Mouse (Mus musculus): ENCODE results near the gene Zkscan17. TPM values are rescaled to one million over a fixed set of nuclear protein-coding genes. Genes with fewer than 3 reads are reported as not detected.

Gene Zkscan17
- polyA plus RNA-seq, 1 experiment, result 52.5 TPM

DNA sequence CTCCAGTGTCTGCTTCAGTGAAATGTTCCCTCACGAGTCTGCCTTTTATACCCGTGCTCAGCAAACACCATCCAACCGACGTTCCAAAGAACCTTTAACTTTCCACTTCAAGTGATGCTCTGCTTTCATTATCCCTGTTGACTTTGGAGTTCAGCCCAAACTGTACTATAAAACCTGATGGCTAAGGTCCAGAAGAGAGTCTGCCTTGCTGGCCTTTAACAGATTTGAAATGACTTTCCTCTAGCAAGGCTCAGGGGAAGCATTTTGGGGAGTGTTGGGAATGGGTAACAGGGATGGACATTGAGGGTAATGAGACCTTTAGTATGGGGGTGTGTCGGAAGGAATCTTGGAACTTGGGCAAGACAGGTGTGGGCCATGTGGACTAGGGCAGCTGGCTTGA lies 3.7 kb upstream of the Zkscan17 start:
- H3K36me3 ChIP-seq (ENCODE audit: control insufficient read depth, insufficient read depth, low read length, poor library complexity, severe bottlenecking), result no peaks in the 10 kb centered on the region
- TF ChIP-seq EP300 (IDR thresholded peaks at IDR 0.05; ENCODE audit: insufficient read depth, low read depth, low read length), result no peak
- no peak for TF ChIP-seq CTCF (IDR thresholded peaks at IDR 0.05; ENCODE audit: low read depth, low read length)
- no peak for TF ChIP-seq POLR2A (IDR thresholded peaks at IDR 0.05; ENCODE audit: insufficient read depth, low read length)
- no peak overlapping the region for H3K27ac ChIP-seq (ENCODE audit: insufficient read depth, low read length)
- no peak overlapping the region for H3K4me3 ChIP-seq (ENCODE audit: low read depth, low read length)
- no peaks in the 10 kb centered on the region for H3K27me3 ChIP-seq (ENCODE audit: control insufficient read depth, insufficient read depth, low read length, poor library complexity, severe bottlenecking)
- H3K9ac ChIP-seq (ENCODE audit: low read depth, poor library complexity, severe bottlenecking), result no peak overlapping the region
- H3K4me1 ChIP-seq (ENCODE audit: control insufficient read depth, insufficient read depth, low read length), result no peaks in the 10 kb centered on the region
- no peaks in the 10 kb centered on the region for H3K9me3 ChIP-seq (replicated peaks; ENCODE audit: control insufficient read depth, insufficient read depth, low read length, poor library complexity, severe bottlenecking)

DNA sequence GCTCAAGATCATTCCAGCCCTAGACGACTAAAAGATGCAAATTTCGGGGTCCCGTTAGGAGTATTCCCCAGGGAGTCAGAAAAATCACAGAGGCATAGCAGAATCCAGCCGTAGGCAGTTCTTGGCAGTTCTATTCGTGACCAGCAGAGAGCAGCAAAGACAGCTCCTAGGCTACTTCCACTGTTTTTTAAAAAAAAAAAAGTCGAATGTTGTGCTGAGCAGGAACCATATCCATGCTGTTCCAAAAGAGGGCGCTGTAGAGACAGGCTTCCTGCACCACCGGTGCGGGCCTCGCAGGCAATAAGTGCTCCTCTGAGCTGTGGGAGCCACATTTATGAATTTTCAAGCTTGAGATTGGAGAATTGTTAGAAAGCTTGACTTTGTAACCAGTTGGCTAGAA lies 1.3 kb downstream of the Zkscan17 start:
- H3K9ac ChIP-seq (ENCODE audit: low read depth, poor library complexity, severe bottlenecking), result peak overlapping the region; percentile 41; the same call in 1 of the 2 replicates
- TF ChIP-seq EP300 (IDR thresholded peaks at IDR 0.05; ENCODE audit: insufficient read depth, low read depth, low read length) (no peak), CTCF (IDR thresholded peaks at IDR 0.05; ENCODE audit: low read depth, low read length) (peak; percentile 73), POLR2A (IDR thresholded peaks at IDR 0.05; ENCODE audit: insufficient read depth, low read length) (no peak)

DNA sequence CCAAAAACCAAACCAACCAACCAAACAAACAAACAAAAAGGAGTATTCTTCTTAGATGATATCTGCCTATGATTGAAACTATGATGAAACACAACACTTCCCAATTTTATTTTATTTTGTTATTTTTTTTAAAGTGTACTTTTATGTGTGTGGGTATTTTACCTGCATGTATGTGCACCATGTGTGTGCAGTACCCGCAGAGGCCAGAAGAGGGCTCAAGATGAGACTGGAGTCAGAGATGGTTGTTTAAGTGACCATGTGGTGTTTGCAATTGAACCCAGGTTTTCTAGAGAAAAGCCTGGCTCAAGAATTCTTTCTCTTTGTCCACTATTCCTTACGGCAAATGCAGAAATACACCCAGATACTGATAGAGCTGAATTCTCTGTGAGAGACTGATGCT lies 2.4 kb downstream of the Zkscan17 start:
- Histone ChIP-seq H3K27ac (ENCODE audit: insufficient read depth, low read length) (no peak overlapping the region), H3K27me3 (ENCODE audit: control insufficient read depth, insufficient read depth, low read length, poor library complexity, severe bottlenecking) (no peaks in the 10 kb centered on the region), H3K36me3 (ENCODE audit: control insufficient read depth, insufficient read depth, low read length, poor library complexity, severe bottlenecking) (no peaks in the 10 kb centered on the region), H3K9me3 (replicated peaks; ENCODE audit: control insufficient read depth, insufficient read depth, low read length, poor library complexity, severe bottlenecking) (peaks cover 4% of the 10 kb centered on the region; the same call in 1 of the 2 replicates), H3K4me3 (ENCODE audit: low read depth, low read length) (no peak overlapping the region), H3K9ac (ENCODE audit: low read depth, poor library complexity, severe bottlenecking) (no peak overlapping the region), H3K4me1 (ENCODE audit: control insufficient read depth, insufficient read depth, low read length) (peaks cover 5% of the 10 kb centered on the region)
- TF ChIP-seq POLR2A (IDR thresholded peaks at IDR 0.05; ENCODE audit: insufficient read depth, low read length) (no peak), EP300 (IDR thresholded peaks at IDR 0.05; ENCODE audit: insufficient read depth, low read depth, low read length) (no peak), CTCF (IDR thresholded peaks at IDR 0.05; ENCODE audit: low read depth, low read length) (no peak)

More for the DNA sequence above, 1.3 kb downstream of the Zkscan17 start:
- no peak overlapping the region for H3K27ac ChIP-seq (ENCODE audit: insufficient read depth, low read length)
- no peaks in the 10 kb centered on the region for H3K36me3 ChIP-seq (ENCODE audit: control insufficient read depth, insufficient read depth, low read length, poor library complexity, severe bottlenecking)
- H3K4me1 ChIP-seq (ENCODE audit: control insufficient read depth, insufficient read depth, low read length), result peaks cover 5% of the 10 kb centered on the region
- no peaks in the 10 kb centered on the region for H3K27me3 ChIP-seq (ENCODE audit: control insufficient read depth, insufficient read depth, low read length, poor library complexity, severe bottlenecking)
- H3K4me3 ChIP-seq (ENCODE audit: low read depth, low read length), result no peak overlapping the region
- H3K9me3 ChIP-seq (replicated peaks; ENCODE audit: control insufficient read depth, insufficient read depth, low read length, poor library complexity, severe bottlenecking), result peaks cover 4% of the 10 kb centered on the region; the same call in 1 of the 2 replicates

DNA sequence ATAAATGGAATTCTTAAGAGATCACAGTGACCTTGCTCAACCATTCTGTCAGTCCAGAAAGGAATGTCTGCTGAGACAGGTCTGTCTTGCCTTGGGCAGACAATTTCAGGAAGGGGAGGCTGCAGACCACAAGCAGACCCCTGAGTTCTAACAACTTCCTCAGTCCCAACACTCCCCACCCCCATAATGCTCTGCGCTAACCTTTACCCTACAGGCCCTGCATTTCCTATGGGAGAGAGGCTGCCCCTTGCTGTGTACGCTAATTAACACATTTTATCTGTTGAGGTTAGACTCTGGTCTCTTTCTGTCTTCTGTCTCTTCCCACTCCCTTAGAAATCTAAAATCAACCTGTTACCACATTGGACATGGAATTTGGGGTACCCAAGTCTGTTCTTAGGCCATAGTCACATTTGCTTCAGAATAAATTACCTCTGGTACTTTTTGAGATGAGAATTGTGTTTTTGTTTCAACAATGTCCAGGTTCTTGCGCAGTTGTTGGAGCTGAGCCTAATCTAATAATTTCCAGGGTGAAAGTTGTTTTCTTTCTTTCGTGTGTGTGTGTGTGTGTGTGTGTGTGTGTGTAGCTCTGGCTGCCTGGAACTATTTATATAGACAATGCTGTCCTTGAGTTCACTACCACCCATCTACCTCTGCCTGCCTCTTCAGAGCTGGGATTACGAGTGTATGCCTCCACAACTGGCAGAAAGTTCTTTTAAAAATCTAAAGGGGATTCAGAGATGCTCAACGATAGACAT lies 6.6 kb downstream of the Zkscan17 start:
- H3K9ac ChIP-seq (ENCODE audit: low read depth, poor library complexity, severe bottlenecking), result peak overlapping the region; percentile 48
- peak overlapping the region; percentile 46 for H3K27ac ChIP-seq (ENCODE audit: insufficient read depth, low read length)
- no peaks in the 10 kb centered on the region for H3K36me3 ChIP-seq (ENCODE audit: control insufficient read depth, insufficient read depth, low read length, poor library complexity, severe bottlenecking)
- H3K27me3 ChIP-seq (ENCODE audit: control insufficient read depth, insufficient read depth, low read length, poor library complexity, severe bottlenecking), result no peaks in the 10 kb centered on the region
- TF ChIP-seq POLR2A (IDR thresholded peaks at IDR 0.05; ENCODE audit: insufficient read depth, low read length), result peak; percentile 12
- no peak for TF ChIP-seq EP300 (IDR thresholded peaks at IDR 0.05; ENCODE audit: insufficient read depth, low read depth, low read length)
- H3K4me1 ChIP-seq (ENCODE audit: control insufficient read depth, insufficient read depth, low read length), result peaks cover 7% of the 10 kb centered on the region
- H3K4me3 ChIP-seq (ENCODE audit: low read depth, low read length), result no peak overlapping the region; the same call in 1 of the 2 replicates
- H3K9me3 ChIP-seq (replicated peaks; ENCODE audit: control insufficient read depth, insufficient read depth, low read length, poor library complexity, severe bottlenecking), result peaks cover 4% of the 10 kb centered on the region; the same call in 1 of the 2 replicates

DNA sequence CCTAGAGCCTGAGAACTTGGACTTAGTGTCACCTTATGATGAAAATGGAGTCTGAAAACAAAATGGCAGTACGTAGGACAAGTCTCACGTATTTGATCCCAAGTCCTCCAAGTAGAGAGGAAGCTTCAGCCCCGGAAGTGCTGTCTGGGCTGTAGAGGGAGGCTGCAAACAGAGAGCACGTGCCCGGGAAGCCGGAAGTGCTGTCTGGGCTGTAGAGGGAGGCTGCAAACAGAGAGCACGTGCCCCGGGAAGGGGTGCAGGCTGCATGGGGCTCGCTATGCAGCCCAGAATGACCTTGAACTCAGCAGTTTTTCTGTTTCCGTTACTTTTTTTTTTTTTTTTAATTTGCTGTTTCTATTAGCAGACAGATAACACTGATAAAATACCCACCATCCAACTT lies 8.3 kb downstream of the Zkscan17 start:
- no peaks in the 10 kb centered on the region for H3K27me3 ChIP-seq (ENCODE audit: control insufficient read depth, insufficient read depth, low read length, poor library complexity, severe bottlenecking)
- peaks cover 7% of the 10 kb centered on the region for H3K4me1 ChIP-seq (ENCODE audit: control insufficient read depth, insufficient read depth, low read length)
- TF ChIP-seq CTCF (IDR thresholded peaks at IDR 0.05; ENCODE audit: low read depth, low read length) (no peak), POLR2A (IDR thresholded peaks at IDR 0.05; ENCODE audit: insufficient read depth, low read length) (no peak), EP300 (IDR thresholded peaks at IDR 0.05; ENCODE audit: insufficient read depth, low read depth, low read length) (no peak)
- H3K4me3 ChIP-seq (ENCODE audit: low read depth, low read length), result no peak overlapping the region
- no peaks in the 10 kb centered on the region for H3K9me3 ChIP-seq (replicated peaks; ENCODE audit: control insufficient read depth, insufficient read depth, low read length, poor library complexity, severe bottlenecking)
- H3K36me3 ChIP-seq (ENCODE audit: control insufficient read depth, insufficient read depth, low read length, poor library complexity, severe bottlenecking), result no peaks in the 10 kb centered on the region
- H3K9ac ChIP-seq (ENCODE audit: low read depth, poor library complexity, severe bottlenecking), result no peak overlapping the region
- H3K27ac ChIP-seq (ENCODE audit: insufficient read depth, low read length), result peak overlapping the region; percentile 28

DNA sequence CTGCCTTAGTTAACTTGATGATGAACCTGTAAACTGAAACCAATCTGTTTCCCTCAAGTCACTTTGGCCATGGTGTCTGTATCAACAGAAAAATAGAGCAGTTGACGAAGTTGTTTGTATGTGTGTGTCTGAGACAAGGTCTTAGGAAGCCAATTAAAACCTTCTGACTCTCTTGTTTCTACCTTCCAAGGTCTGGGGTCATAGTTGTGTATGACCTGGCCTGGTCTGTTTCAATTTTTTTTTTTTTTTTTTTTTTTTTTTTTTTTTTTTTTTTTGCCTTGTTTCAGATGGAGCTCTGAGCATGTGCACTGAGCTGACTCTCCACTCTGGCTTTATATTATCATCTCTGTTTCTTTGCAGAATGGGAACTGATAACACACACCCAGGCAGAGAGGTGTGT lies 9.1 kb downstream of the Zkscan17 start:
- no peak for TF ChIP-seq POLR2A (IDR thresholded peaks at IDR 0.05; ENCODE audit: insufficient read depth, low read length)
- TF ChIP-seq EP300 (IDR thresholded peaks at IDR 0.05; ENCODE audit: insufficient read depth, low read depth, low read length), result no peak
- TF ChIP-seq CTCF (IDR thresholded peaks at IDR 0.05; ENCODE audit: low read depth, low read length), result no peak
- Histone ChIP-seq H3K27me3 (ENCODE audit: control insufficient read depth, insufficient read depth, low read length, poor library complexity, severe bottlenecking) (no peaks in the 10 kb centered on the region), H3K4me1 (ENCODE audit: control insufficient read depth, insufficient read depth, low read length) (peaks cover 8% of the 10 kb centered on the region), H3K9me3 (replicated peaks; ENCODE audit: control insufficient read depth, insufficient read depth, low read length, poor library complexity, severe bottlenecking) (no peaks in the 10 kb centered on the region), H3K27ac (ENCODE audit: insufficient read depth, low read length) (no peak overlapping the region), H3K9ac (ENCODE audit: low read depth, poor library complexity, severe bottlenecking) (no peak overlapping the region), H3K36me3 (ENCODE audit: control insufficient read depth, insufficient read depth, low read length, poor library complexity, severe bottlenecking) (no peaks in the 10 kb centered on the region), H3K4me3 (ENCODE audit: low read depth, low read length) (no peak overlapping the region)

Measured in ES-Bruce4 (cell line).